Mouse (Mus musculus) Muller cell, postnatal 12 days (primary cell): Measurements from ENCODE around the gene Golga5.

Source experiments
- DNase-seq: peaks from one replicate; pipeline ENCODE4 v3.0.0-alpha.2; 2015; ENCODE audit errors: inconsistent ontology term

The Golga5 gene

GRCm38 (mm10) chr12:102511363-102511762 is 42.4 kb downstream of the Golga5 start:
- DNase-seq, result peak; percentile 94

- no peak for DNase-seq
Measured at GRCm38 (mm10) chr12:102514151-102514550, 45.2 kb downstream of the Golga5 start.

GRCm38 (mm10) chr12:102514751-102515150 is 45.8 kb downstream of the Golga5 start:
- DNase-seq, result no peak

- DNase-seq, result no peak
Measured at GRCm38 (mm10) chr12:102516151-102516550, 47.2 kb downstream of the Golga5 start.

- no peak for DNase-seq
Measured at GRCm38 (mm10) chr12:102517647-102518046, 48.7 kb downstream of the Golga5 start.

GRCm38 (mm10) chr12:102519929-102520720 is 51.2 kb downstream of the Golga5 start:
- no peak for DNase-seq

- peak; percentile 24 for DNase-seq
Measured at GRCm38 (mm10) chr12:102521777-102522319, 52.9 kb downstream of the Golga5 start.

GRCm38 (mm10) chr12:102524216-102524615 is 55.3 kb downstream of the Golga5 start:
- DNase-seq, result no peak

GRCm38 (mm10) chr12:102524760-102525159 is 55.8 kb downstream of the Golga5 start:
- peak; percentile 60 for DNase-seq

- no peak for DNase-seq
Measured at GRCm38 (mm10) chr12:102527989-102528388, 59.1 kb downstream of the Golga5 start.

GRCm38 (mm10) chr12:102535796-102536195 is 66.9 kb downstream of the Golga5 start:
- no peak for DNase-seq

- DNase-seq, result no peak
Measured at GRCm38 (mm10) chr12:102540278-102540677, 71.3 kb downstream of the Golga5 start.

GRCm38 (mm10) chr12:102541168-102541567 is 72.2 kb downstream of the Golga5 start:
- DNase-seq, result no peak

GRCm38 (mm10) chr12:102545122-102545521 is 76.2 kb downstream of the Golga5 start:
- no peak for DNase-seq
